In the genomic region with DNA sequence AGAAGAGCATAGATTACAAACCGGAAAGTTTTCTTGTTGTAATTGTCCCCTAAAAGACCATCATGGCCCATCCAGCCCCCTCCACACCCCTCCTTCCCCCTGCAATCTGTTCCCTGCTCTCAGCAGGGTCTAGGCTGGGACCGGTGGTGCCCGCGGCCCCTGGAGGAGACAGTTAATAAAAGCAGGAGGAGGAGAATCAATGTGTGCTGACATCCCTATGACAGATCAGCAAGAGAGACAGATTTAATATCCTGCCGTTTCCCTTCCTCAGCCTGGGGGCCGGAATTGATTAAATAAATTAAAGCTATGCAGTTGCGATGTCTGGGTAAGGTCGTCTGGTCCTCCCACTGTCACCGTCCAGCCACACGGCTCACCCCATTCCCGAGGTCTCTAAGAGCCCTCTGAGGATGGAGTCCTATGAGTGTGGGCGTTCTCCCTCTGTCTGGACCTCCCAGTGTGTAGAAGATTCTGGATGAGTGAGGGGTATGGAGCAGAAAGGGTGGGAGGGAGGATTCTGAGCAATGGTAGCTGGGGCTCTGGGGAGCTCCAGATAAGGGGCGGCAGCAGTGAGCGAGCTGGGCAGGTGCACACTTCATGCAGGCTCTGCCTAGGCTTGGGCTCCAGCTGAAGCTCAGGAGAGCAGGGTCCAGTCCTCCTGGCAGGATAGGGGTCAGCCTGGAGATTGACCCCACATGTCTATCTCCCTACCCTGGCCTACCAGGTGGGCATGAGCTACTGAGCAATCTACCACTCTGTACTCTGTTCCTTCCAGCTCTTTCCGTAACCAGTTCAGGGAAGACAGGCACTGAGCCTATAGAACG, we compare ENCODE assay signal across 18 mouse cellular contexts. TPM values are rescaled to one million over a fixed set of nuclear protein-coding genes. Genes with fewer than 3 reads are reported as not detected.
DNase-seq lines count a peak whose midpoint lies in the region; ATAC-seq lines count a peak whose summit lies in the region.
"Had no signal": no experiment of that assay in that cellular context is flagged by ENCODE, and none has a peak within 500 bp of the region (broad histone marks: within the 10 kb centered on the region; RNA-seq: fewer than 3 reads in every experiment).

No protein-coding gene starts in this region.

- H3K4me3 ChIP-seq in neural tube, embryonic 11.5 days (ENCODE audit: low read depth, low read length): no peak overlapping the region
- H3K4me3 ChIP-seq in hindbrain, embryonic 13.5 days: no peak overlapping the region
- H3K4me3 ChIP-seq in midbrain, embryonic 14.5 days (replicated peaks; ENCODE audit: low read depth, low read length): no peak overlapping the region
- no peak overlapping the region for H3K4me3 ChIP-seq in stomach, embryonic 15.5 days (replicated peaks)
- H3K4me3 ChIP-seq in kidney, embryonic 14.5 days (ENCODE audit: low read length): no peak overlapping the region
- H3K4me3 ChIP-seq: embryonic facial prominence, embryonic 15.5 days; forebrain, embryonic 13.5 days; layer of hippocampus, adult 2 months; liver, embryonic 13.5 days; lung, embryonic 15.5 days had no signal

- no peaks in the 10 kb centered on the region for H3K36me3 ChIP-seq in neural tube, embryonic 11.5 days (ENCODE audit: control insufficient read depth, insufficient read depth, low read length)
- no peaks in the 10 kb centered on the region for H3K36me3 ChIP-seq in hindbrain, embryonic 13.5 days
- no peaks in the 10 kb centered on the region for H3K36me3 ChIP-seq in midbrain, embryonic 14.5 days (ENCODE audit: control insufficient read depth, insufficient read depth, low read length)
- no peaks in the 10 kb centered on the region for H3K36me3 ChIP-seq in stomach, embryonic 15.5 days
- H3K36me3 ChIP-seq in kidney, embryonic 14.5 days (ENCODE audit: control insufficient read depth, insufficient read depth, low read length): no peaks in the 10 kb centered on the region
- H3K36me3 ChIP-seq: embryonic facial prominence, embryonic 15.5 days; liver, embryonic 13.5 days; lung, embryonic 15.5 days had no signal

- H3K27me3 ChIP-seq in neural tube, embryonic 11.5 days (ENCODE audit: control insufficient read depth, insufficient read depth, low read length): no peaks in the 10 kb centered on the region
- H3K27me3 ChIP-seq in hindbrain, embryonic 13.5 days: no peaks in the 10 kb centered on the region
- H3K27me3 ChIP-seq in midbrain, embryonic 14.5 days (ENCODE audit: control insufficient read depth, insufficient read depth, low read length): no peaks in the 10 kb centered on the region
- H3K27me3 ChIP-seq in stomach, embryonic 15.5 days (replicated peaks): no peaks in the 10 kb centered on the region
- H3K27me3 ChIP-seq in kidney, embryonic 14.5 days (ENCODE audit: control insufficient read depth, insufficient read depth, low read length): no peaks in the 10 kb centered on the region
- H3K27me3 ChIP-seq: liver, embryonic 13.5 days; lung, embryonic 15.5 days had no signal

- peaks cover 30% of the 10 kb centered on the region for H3K4me1 ChIP-seq in neural tube, embryonic 11.5 days (ENCODE audit: control insufficient read depth, insufficient read depth, low read length)
- peaks cover 63% of the 10 kb centered on the region for H3K4me1 ChIP-seq in hindbrain, embryonic 13.5 days (replicated peaks)
- peaks cover 34% of the 10 kb centered on the region for H3K4me1 ChIP-seq in midbrain, embryonic 14.5 days (ENCODE audit: control insufficient read depth, insufficient read depth, low read length)
- no peaks in the 10 kb centered on the region for H3K4me1 ChIP-seq in stomach, embryonic 15.5 days
- no peaks in the 10 kb centered on the region; the same call in 1 of the 2 replicates for H3K4me1 ChIP-seq in kidney, embryonic 14.5 days (ENCODE audit: control insufficient read depth, insufficient read depth, low read length)
- H3K4me1 ChIP-seq: embryonic facial prominence, embryonic 15.5 days; liver, embryonic 13.5 days; lung, embryonic 15.5 days had no signal

- H3K4me2 ChIP-seq in neural tube, embryonic 11.5 days (ENCODE audit: low read depth): no peak overlapping the region
- 0 out of 2 replicates have a peak overlapping the region, but pooled peaks have one; percentile 8 for H3K4me2 ChIP-seq in hindbrain, embryonic 13.5 days
- H3K4me2 ChIP-seq in midbrain, embryonic 14.5 days (ENCODE audit: low read length): no peak overlapping the region; the same call in 1 of the 2 replicates
- H3K4me2 ChIP-seq in stomach, embryonic 15.5 days: no peak overlapping the region
- no peak overlapping the region for H3K4me2 ChIP-seq in kidney, embryonic 14.5 days (replicated peaks; ENCODE audit: low read depth, low read length)
- H3K4me2 ChIP-seq: embryonic facial prominence, embryonic 15.5 days; forebrain, embryonic 13.5 days; liver, embryonic 13.5 days; lung, embryonic 15.5 days had no signal

- H3K9ac ChIP-seq in neural tube, embryonic 11.5 days (ENCODE audit: low read length): no peak overlapping the region
- H3K9ac ChIP-seq in hindbrain, embryonic 13.5 days: 0 out of 2 replicates have a peak overlapping the region, but pooled peaks have one; percentile 31
- no peak overlapping the region for H3K9ac ChIP-seq in midbrain, embryonic 14.5 days (replicated peaks; ENCODE audit: low read length)
- no peak overlapping the region for H3K9ac ChIP-seq in stomach, embryonic 15.5 days
- H3K9ac ChIP-seq in kidney, embryonic 14.5 days (ENCODE audit: low read depth, low read length): no peak overlapping the region
- H3K9ac ChIP-seq: embryonic facial prominence, embryonic 15.5 days; forebrain, embryonic 13.5 days; liver, embryonic 13.5 days; lung, embryonic 15.5 days had no signal

- no peaks in the 10 kb centered on the region for H3K9me3 ChIP-seq in neural tube, embryonic 11.5 days (ENCODE audit: control insufficient read depth, low read length)
- H3K9me3 ChIP-seq in hindbrain, embryonic 13.5 days: no peaks in the 10 kb centered on the region
- H3K9me3 ChIP-seq in midbrain, embryonic 14.5 days (ENCODE audit: control insufficient read depth, low read length): no peaks in the 10 kb centered on the region
- H3K9me3 ChIP-seq in stomach, embryonic 15.5 days: no peaks in the 10 kb centered on the region
- no peaks in the 10 kb centered on the region for H3K9me3 ChIP-seq in kidney, embryonic 14.5 days (ENCODE audit: control insufficient read depth, low read length)
- H3K9me3 ChIP-seq: embryonic facial prominence, embryonic 15.5 days; forebrain, embryonic 13.5 days; liver, embryonic 13.5 days; lung, embryonic 15.5 days had no signal

- 0 out of 2 replicates have a peak overlapping the region, but pooled peaks have one; percentile 46 for H3K27ac ChIP-seq in neural tube, embryonic 11.5 days (ENCODE audit: low read depth, low read length)
- peak overlapping the region; percentile 76 for H3K27ac ChIP-seq in hindbrain, embryonic 13.5 days
- peak overlapping the region; percentile 52 for H3K27ac ChIP-seq in midbrain, embryonic 14.5 days (replicated peaks; ENCODE audit: low read depth, low read length)
- no peak overlapping the region for H3K27ac ChIP-seq in stomach, embryonic 15.5 days
- no peak overlapping the region for H3K27ac ChIP-seq in kidney, embryonic 14.5 days (ENCODE audit: low read depth, low read length)
- H3K27ac ChIP-seq: embryonic facial prominence, embryonic 15.5 days; forebrain, embryonic 13.5 days; kidney, postnatal 0 days; layer of hippocampus, adult 2 months; liver, embryonic 13.5 days; lung, embryonic 15.5 days had no signal

- peak; percentile 45 for DNase-seq in neural tube, embryonic 11.5 days (ENCODE audit: low spot score)
- no peak for DNase-seq in neural tube, embryonic 10.5 days (ENCODE audit: extremely low spot score, low spot score)
- peak; percentile 51 for DNase-seq in midbrain, embryonic 14.5 days
- DNase-seq: adrenal gland, postnatal 10 days; cerebellum, adult 11-12 months; cerebellum, postnatal 36 days; gastrocnemius, postnatal 36 days; liver, embryonic 13.5 days; thymus, adult 18-20 months had no signal

- WGBS in neural tube, embryonic 11.5 days: 49% methylated on average over 16 of the region's 16 CpGs
- WGBS in hindbrain, embryonic 13.5 days: 40% methylated on average over 16 of the region's 16 CpGs
- whole genome bisulfite sequencing in midbrain, embryonic 14.5 days: 38% methylated on average over 16 of the region's 16 CpGs
- WGBS in stomach, embryonic 15.5 days: 65% methylated on average over 16 of the region's 16 CpGs
- WGBS in kidney, embryonic 14.5 days: 60% methylated on average over 16 of the region's 16 CpGs

- ATAC-seq in neural tube, embryonic 11.5 days (ENCODE audit: insufficient read depth, low FRiP score, low TSS enrichment): peak; percentile 62
- peak; percentile 77 for ATAC-seq in hindbrain, embryonic 13.5 days (ENCODE audit: low FRiP score)
- peak; percentile 66; the same call in 1 of the 2 replicates for ATAC-seq in midbrain, embryonic 14.5 days (ENCODE audit: low FRiP score, low TSS enrichment)
- 0 out of 2 replicates have a peak, but pooled peaks have one; percentile 10 for ATAC-seq in stomach, embryonic 15.5 days (ENCODE audit: insufficient read depth, low FRiP score, low read depth)
- ATAC-seq in kidney, embryonic 14.5 days (ENCODE audit: low FRiP score, low TSS enrichment): no peak
- ATAC-seq in inflammation-experienced regulatory T-cells, adult 6 months: no peak
- ATAC-seq: forebrain, embryonic 13.5 days had no signal

RNA-seq across cellular contexts. Expression of a gene that starts 24.7 kb away (rescaled TPM):
- 13.1 and 14.2 TPM in 2 replicates for polyA plus RNA-seq in neural tube, embryonic 11.5 days (2014; fragmentation: Nextera tagmentation; extraction: Ambion mirVana)
- polyA plus RNA-seq in hindbrain, embryonic 13.5 days (2015; fragmentation: Nextera tagmentation; extraction: Ambion mirVana): 14.8 and 15.4 TPM in 2 replicates
- polyA plus RNA-seq in midbrain, embryonic 14.5 days (2014; fragmentation: Nextera tagmentation; extraction: Ambion mirVana): 10.6 and 11.8 TPM in 2 replicates
- 0.10 and 0.14 TPM in 2 replicates for polyA plus RNA-seq in stomach, embryonic 15.5 days (2015; fragmentation: Nextera tagmentation; extraction: Ambion mirVana)
- polyA plus RNA-seq in kidney, embryonic 14.5 days (2014; fragmentation: Nextera tagmentation; extraction: Ambion mirVana): 0.14 and 0.34 TPM in 2 replicates
- polyA plus RNA-seq in inflammation-experienced regulatory T-cells, adult 6 months (2017; shearing (Covaris generic)): not detected

Comparison
In these comparisons a context has a peak if more than half of its experiments do, and no peak if none do; other contexts are left out.
1. ATAC-seq: peak in neural tube, embryonic 11.5 days (single experiment), hindbrain, embryonic 13.5 days (single experiment), midbrain, embryonic 14.5 days (single experiment) and stomach, embryonic 15.5 days (single experiment); none in kidney, embryonic 14.5 days (single experiment) and inflammation-experienced regulatory T-cells, adult 6 months (single experiment).
2. H3K27ac ChIP-seq: peak in neural tube, embryonic 11.5 days (single experiment), hindbrain, embryonic 13.5 days (single experiment) and midbrain, embryonic 14.5 days (single experiment); none in stomach, embryonic 15.5 days (single experiment) and kidney, embryonic 14.5 days (single experiment).